Mouse (Mus musculus): ENCODE data around the gene Btbd3. TPM values are rescaled to one million over a fixed set of nuclear protein-coding genes. Genes with fewer than 3 reads are reported as not detected.
A peak's percentile ranks its signal among the peaks of the same experiment; 100 is the strongest.

Btbd3 gene
- polyA plus RNA-seq, 1 experiment from 2014 or later, result 19.6 TPM

- peak overlapping the region; percentile 73 for H3K4me2 ChIP-seq (ENCODE audit: low read depth)
- DNase-seq (ENCODE audit: low spot score) (peak; percentile 68), ATAC-seq (ENCODE audit: insufficient read depth, low FRiP score, low TSS enrichment) (peak; percentile 25; the same call in 1 of the 2 replicates)
- peak overlapping the region; percentile 28; the same call in 1 of the 2 replicates for H3K9ac ChIP-seq (ENCODE audit: low read length)
- H3K4me3 ChIP-seq (ENCODE audit: low read depth, low read length), result peak overlapping the region; percentile 92
- H3K9me3 ChIP-seq (ENCODE audit: control insufficient read depth, low read length), result no peaks in the 10 kb centered on the region
- WGBS, result 1% methylated on average over 10 of the region's 10 CpGs
- H3K27ac ChIP-seq (ENCODE audit: low read depth, low read length), result no peak overlapping the region; the same call in 1 of the 2 replicates
- no peaks in the 10 kb centered on the region for H3K27me3 ChIP-seq (ENCODE audit: control insufficient read depth, insufficient read depth, low read length)
- no peaks in the 10 kb centered on the region for H3K36me3 ChIP-seq (ENCODE audit: control insufficient read depth, insufficient read depth, low read length)
- H3K4me1 ChIP-seq (ENCODE audit: control insufficient read depth, insufficient read depth, low read length), result peaks cover 12% of the 10 kb centered on the region; the same call in 1 of the 2 replicates
Observed at GRCm38 (mm10) chr2:138257692-138258315, 1.4 kb downstream of the Btbd3 start.

DNA sequence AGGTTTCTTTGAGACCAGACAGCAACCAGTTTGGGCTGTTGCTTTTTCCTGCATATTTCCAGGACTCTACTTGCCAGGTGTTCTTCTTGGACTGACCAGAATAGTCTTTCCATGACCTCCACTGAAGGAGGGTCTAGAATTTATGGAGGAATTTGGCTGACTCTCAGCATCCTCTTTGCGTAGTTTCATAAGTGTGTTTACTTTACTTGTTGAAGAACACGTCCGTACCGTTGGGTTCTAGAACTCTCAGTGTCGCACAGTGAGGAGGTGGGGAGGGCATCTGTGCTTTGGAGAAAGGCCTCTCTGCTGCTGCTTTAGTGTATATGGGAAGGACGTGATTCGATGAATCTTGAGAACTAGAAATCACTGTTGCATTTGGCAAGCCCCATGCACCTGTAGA, 4.8 kb downstream of the Btbd3 start:
- Histone ChIP-seq H3K4me2 (ENCODE audit: low read depth) (no peak overlapping the region), H3K9ac (ENCODE audit: low read length) (no peak overlapping the region), H3K36me3 (ENCODE audit: control insufficient read depth, insufficient read depth, low read length) (no peaks in the 10 kb centered on the region), H3K4me1 (ENCODE audit: control insufficient read depth, insufficient read depth, low read length) (peaks cover 19% of the 10 kb centered on the region; the same call in 1 of the 2 replicates), H3K4me3 (ENCODE audit: low read depth, low read length) (no peak overlapping the region), H3K27ac (ENCODE audit: low read depth, low read length) (no peak overlapping the region), H3K27me3 (ENCODE audit: control insufficient read depth, insufficient read depth, low read length) (no peaks in the 10 kb centered on the region), H3K9me3 (ENCODE audit: control insufficient read depth, low read length) (no peaks in the 10 kb centered on the region)
- 87% methylated on average over 7 of the region's 7 CpGs for WGBS
- DNase-seq (ENCODE audit: low spot score) (no peak), ATAC-seq (ENCODE audit: insufficient read depth, low FRiP score, low TSS enrichment) (no peak)

DNA sequence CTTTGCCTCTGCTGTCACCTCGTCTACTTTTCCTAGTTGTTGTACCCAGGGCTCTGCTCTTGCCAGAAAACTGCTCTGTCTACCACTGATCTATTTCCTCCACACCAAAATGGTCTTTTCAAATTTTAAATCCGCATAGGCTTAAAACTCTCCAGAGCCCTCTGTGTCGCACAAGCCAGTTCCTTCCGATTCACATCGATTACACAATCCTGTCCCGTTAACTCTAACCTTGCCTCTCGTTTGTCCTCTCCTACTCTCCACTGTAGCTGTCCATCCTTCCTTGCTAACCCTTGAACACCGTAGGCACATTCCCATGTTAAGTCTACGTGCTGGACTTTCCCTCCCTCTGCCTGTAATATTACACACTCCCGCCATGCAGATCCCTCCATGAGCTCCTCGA, 6.5 kb downstream of the Btbd3 start:
- DNase-seq (ENCODE audit: low spot score) (no peak), ATAC-seq (ENCODE audit: insufficient read depth, low FRiP score, low TSS enrichment) (no peak)
- Histone ChIP-seq H3K36me3 (ENCODE audit: control insufficient read depth, insufficient read depth, low read length) (no peaks in the 10 kb centered on the region), H3K4me1 (ENCODE audit: control insufficient read depth, insufficient read depth, low read length) (peaks cover 25% of the 10 kb centered on the region), H3K9me3 (ENCODE audit: control insufficient read depth, low read length) (no peaks in the 10 kb centered on the region), H3K27me3 (ENCODE audit: control insufficient read depth, insufficient read depth, low read length) (no peaks in the 10 kb centered on the region), H3K4me2 (ENCODE audit: low read depth) (no peak overlapping the region), H3K4me3 (ENCODE audit: low read depth, low read length) (no peak overlapping the region), H3K27ac (ENCODE audit: low read depth, low read length) (no peak overlapping the region), H3K9ac (ENCODE audit: low read length) (no peak overlapping the region)
- WGBS, result 92% methylated on average over 11 of the region's 11 CpGs

GRCm38 (mm10) chr2:138265356-138266005, 9.1 kb downstream of the Btbd3 start:
- DNase-seq (ENCODE audit: low spot score), result peak; percentile 26
- Histone ChIP-seq H3K9me3 (ENCODE audit: control insufficient read depth, low read length) (no peaks in the 10 kb centered on the region), H3K27ac (ENCODE audit: low read depth, low read length) (no peak overlapping the region), H3K9ac (ENCODE audit: low read length) (no peak overlapping the region), H3K36me3 (ENCODE audit: control insufficient read depth, insufficient read depth, low read length) (no peaks in the 10 kb centered on the region), H3K4me3 (ENCODE audit: low read depth, low read length) (no peak overlapping the region), H3K27me3 (ENCODE audit: control insufficient read depth, insufficient read depth, low read length) (no peaks in the 10 kb centered on the region), H3K4me2 (ENCODE audit: low read depth) (no peak overlapping the region), H3K4me1 (ENCODE audit: control insufficient read depth, insufficient read depth, low read length) (peaks cover 18% of the 10 kb centered on the region)
- WGBS, result 20% methylated on average over 13 of the region's 13 CpGs
- no peak for ATAC-seq (ENCODE audit: insufficient read depth, low FRiP score, low TSS enrichment)

GRCm38 (mm10) chr2:138266679-138267078, 10.3 kb downstream of the Btbd3 start:
- Histone ChIP-seq H3K4me1 (ENCODE audit: control insufficient read depth, insufficient read depth, low read length) (peaks cover 18% of the 10 kb centered on the region), H3K4me2 (ENCODE audit: low read depth) (no peak overlapping the region), H3K27ac (ENCODE audit: low read depth, low read length) (no peak overlapping the region), H3K36me3 (ENCODE audit: control insufficient read depth, insufficient read depth, low read length) (no peaks in the 10 kb centered on the region), H3K9ac (ENCODE audit: low read length) (no peak overlapping the region), H3K27me3 (ENCODE audit: control insufficient read depth, insufficient read depth, low read length) (no peaks in the 10 kb centered on the region), H3K4me3 (ENCODE audit: low read depth, low read length) (no peak overlapping the region), H3K9me3 (ENCODE audit: control insufficient read depth, low read length) (no peaks in the 10 kb centered on the region)
- DNase-seq (ENCODE audit: low spot score) (no peak), ATAC-seq (ENCODE audit: insufficient read depth, low FRiP score, low TSS enrichment) (no peak)
- 74% methylated on average over 5 of the region's 5 CpGs for WGBS

DNA sequence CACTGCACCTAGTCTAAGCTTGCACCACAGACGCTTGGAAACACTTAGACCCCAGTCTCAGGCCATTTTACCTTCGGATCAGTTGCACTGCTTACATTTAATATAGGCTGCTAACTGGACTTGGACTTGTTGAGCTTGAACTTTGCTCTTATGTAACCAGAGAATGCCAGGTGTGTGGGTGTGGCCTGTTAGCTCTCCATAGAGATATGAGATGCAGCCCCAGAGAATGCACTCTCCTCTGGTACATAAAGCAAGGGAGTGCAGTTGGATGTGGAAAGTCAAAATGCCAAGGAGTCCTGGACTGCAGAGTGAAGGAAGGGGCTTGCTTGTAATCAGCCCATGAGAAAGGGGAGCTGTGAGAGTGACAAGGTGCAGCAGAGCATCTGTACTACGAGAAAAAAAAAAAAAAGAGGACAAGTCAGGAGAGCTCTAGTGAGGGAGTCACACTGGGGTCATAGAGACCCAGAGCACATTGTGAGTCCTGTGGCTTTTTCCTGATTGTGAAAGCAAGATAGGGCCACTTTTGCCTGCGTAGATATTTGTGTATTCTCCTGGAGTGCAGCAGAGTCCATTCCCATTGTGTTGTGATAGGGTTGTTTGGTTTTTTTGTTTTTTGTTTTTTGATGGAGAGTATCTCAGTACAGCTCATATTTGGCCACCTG, 11.6 kb downstream of the Btbd3 start:
- H3K9me3 ChIP-seq (ENCODE audit: control insufficient read depth, low read length), result no peaks in the 10 kb centered on the region
- WGBS, result 74% methylated on average over 4 of the region's 4 CpGs
- no peak overlapping the region for H3K9ac ChIP-seq (ENCODE audit: low read length)
- H3K27me3 ChIP-seq (ENCODE audit: control insufficient read depth, insufficient read depth, low read length), result no peaks in the 10 kb centered on the region
- H3K4me3 ChIP-seq (ENCODE audit: low read depth, low read length), result no peak overlapping the region
- H3K4me2 ChIP-seq (ENCODE audit: low read depth), result no peak overlapping the region
- DNase-seq (ENCODE audit: low spot score) (no peak), ATAC-seq (ENCODE audit: insufficient read depth, low FRiP score, low TSS enrichment) (no peak)
- H3K36me3 ChIP-seq (ENCODE audit: control insufficient read depth, insufficient read depth, low read length), result no peaks in the 10 kb centered on the region
- no peak overlapping the region for H3K27ac ChIP-seq (ENCODE audit: low read depth, low read length)
- peaks cover 18% of the 10 kb centered on the region for H3K4me1 ChIP-seq (ENCODE audit: control insufficient read depth, insufficient read depth, low read length)

DNA sequence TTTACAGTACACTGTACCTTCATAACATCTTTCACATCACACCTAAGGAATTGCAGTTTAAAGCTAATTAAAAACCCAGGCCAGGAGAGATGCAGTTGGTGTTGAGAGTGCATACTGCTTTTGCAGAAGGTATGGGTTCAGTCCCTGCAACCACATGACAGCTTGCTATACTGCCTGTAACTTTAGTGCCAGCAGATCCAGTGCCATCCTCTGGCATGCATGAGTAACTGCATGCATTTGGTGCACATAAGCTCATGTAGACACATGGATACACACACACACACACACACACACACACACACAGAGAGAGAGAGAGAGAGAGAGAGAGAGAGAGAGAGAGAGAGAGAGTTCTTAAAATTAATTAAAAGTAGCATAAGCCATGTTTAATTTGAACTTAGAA, 13.0 kb downstream of the Btbd3 start:
- ATAC-seq (ENCODE audit: insufficient read depth, low FRiP score, low TSS enrichment) (no peak), DNase-seq (ENCODE audit: low spot score) (no peak)
- no peaks in the 10 kb centered on the region for H3K9me3 ChIP-seq (ENCODE audit: control insufficient read depth, low read length)
- H3K4me1 ChIP-seq (ENCODE audit: control insufficient read depth, insufficient read depth, low read length), result peaks cover 18% of the 10 kb centered on the region
- H3K36me3 ChIP-seq (ENCODE audit: control insufficient read depth, insufficient read depth, low read length), result no peaks in the 10 kb centered on the region
- no peak overlapping the region for H3K4me3 ChIP-seq (ENCODE audit: low read depth, low read length)
- H3K27me3 ChIP-seq (ENCODE audit: control insufficient read depth, insufficient read depth, low read length), result no peaks in the 10 kb centered on the region
- no peak overlapping the region for H3K9ac ChIP-seq (ENCODE audit: low read length)
- H3K27ac ChIP-seq (ENCODE audit: low read depth, low read length), result no peak overlapping the region
- H3K4me2 ChIP-seq (ENCODE audit: low read depth), result no peak overlapping the region

GRCm38 (mm10) chr2:138273404-138274073, 17.2 kb downstream of the Btbd3 start:
- Histone ChIP-seq H3K4me2 (ENCODE audit: low read depth) (no peak overlapping the region), H3K4me1 (ENCODE audit: control insufficient read depth, insufficient read depth, low read length) (peaks cover 5% of the 10 kb centered on the region; the same call in 1 of the 2 replicates), H3K9ac (ENCODE audit: low read length) (no peak overlapping the region), H3K4me3 (ENCODE audit: low read depth, low read length) (no peak overlapping the region), H3K27me3 (ENCODE audit: control insufficient read depth, insufficient read depth, low read length) (no peaks in the 10 kb centered on the region), H3K27ac (ENCODE audit: low read depth, low read length) (no peak overlapping the region), H3K36me3 (ENCODE audit: control insufficient read depth, insufficient read depth, low read length) (no peaks in the 10 kb centered on the region), H3K9me3 (ENCODE audit: control insufficient read depth, low read length) (no peaks in the 10 kb centered on the region)
- WGBS, result 86% methylated on average over 9 of the region's 9 CpGs
- no peak for DNase-seq (ENCODE audit: low spot score)
- ATAC-seq (ENCODE audit: insufficient read depth, low FRiP score, low TSS enrichment), result no peak
